Mouse (Mus musculus) megakaryocyte, embryonic 14.5 days (primary cell): ENCODE measurements around the gene Fam19a3.

ENCODE experiments used
- FLI1 ChIP-seq: IDR thresholded peaks from 2 replicates; pipeline ENCODE4 v1.6.1; 2012; ENCODE audit warnings: low read length, inconsistent platforms, mixed read lengths
- GATA1 ChIP-seq: IDR thresholded peaks from 3 replicates; pipeline ENCODE4 v1.6.1; 2012; ENCODE audit warnings: mixed read lengths, low read length, inconsistent platforms, borderline replicate concordance

GRCm38 (mm10) chr3:104771460-104771859 lies 10.2 kb downstream of the Fam19a3 start:
- TF ChIP-seq GATA1 = no peak
- no peak for TF ChIP-seq FLI1
